Mouse (Mus musculus) heart, postnatal 0 days (tissue): Measurements from ENCODE around the gene Plekha6. TPM values are rescaled to one million over a fixed set of nuclear protein-coding genes. Genes with fewer than 3 reads are reported as not detected.

Source experiments
- ATAC-seq: fragments of 200-750 bp; cut with Nextera tagmentation; 2 replicates; pipeline ENCODE4 v1.8.0; 2017; ENCODE audit warnings: low read depth, moderate number of reproducible peaks, moderate library complexity; ENCODE audit not compliant: insufficient read depth
- DNase-seq: peaks from one replicate; pipeline ENCODE4 v3.0.0-alpha.2; 2016; ENCODE audit warnings: low spot score
- H3K27ac ChIP-seq: fragments of 300-500 bp; sonication (generic); 2 replicates; pipeline ENCODE4 v1.5.1; 2014; ENCODE audit warnings: low read depth, mild to moderate bottlenecking
- H3K27me3 ChIP-seq: fragments of 300-500 bp; sonication (generic); 2 replicates; pipeline ENCODE4 v1.6.1; 2014; ENCODE audit warnings: low read length, mixed read lengths; ENCODE audit not compliant: control insufficient read depth, insufficient read depth
- H3K36me3 ChIP-seq: fragments of 300-500 bp; sonication (generic); replicated peaks from 2 replicates; pipeline ENCODE4 v1.6.1; 2014; ENCODE audit warnings: low read length, mixed read lengths; ENCODE audit not compliant: control insufficient read depth, insufficient read depth
- H3K4me1 ChIP-seq: fragments of 300-500 bp; sonication (generic); 2 replicates; pipeline ENCODE4 v1.6.1; 2014; ENCODE audit warnings: antibody characterized with exemption; ENCODE audit not compliant: control insufficient read depth, insufficient read depth
- H3K4me2 ChIP-seq: fragments of 300-500 bp; sonication (generic); 2 replicates; pipeline ENCODE4 v1.6.1; 2014; ENCODE audit warnings: low read depth, mild to moderate bottlenecking, low read length, moderate library complexity
- H3K4me3 ChIP-seq: fragments of 300-500 bp; sonication (generic); 2 replicates; pipeline ENCODE4 v1.5.1; 2014; ENCODE audit warnings: low read depth, low read length
- H3K9ac ChIP-seq: fragments of 300-500 bp; sonication (generic); replicated peaks from 2 replicates; pipeline ENCODE4 v1.6.1; 2014; ENCODE audit warnings: low read depth, low read length, mixed read lengths
- H3K9me3 ChIP-seq: fragments of 300-500 bp; sonication (generic); replicated peaks from 2 replicates; pipeline ENCODE4 v1.6.1; 2016; ENCODE audit warnings: low read length; ENCODE audit not compliant: control insufficient read depth
- CTCF ChIP-seq: IDR thresholded peaks from 2 replicates; pipeline ENCODE4 v1.5.1; 2016; ENCODE audit warnings: antibody characterized with exemption, control low read depth, low read depth
- EP300 ChIP-seq: IDR thresholded peaks from 2 replicates; pipeline ENCODE4 v1.6.1; 2016; ENCODE audit warnings: antibody characterized with exemption, low read depth
- WGBS: fragments of 180-500 bp; shearing (Covaris S2); extraction: QIAGEN DNeasy Blood & Tissue Kit; methylation state at CpG from one replicate; pipeline ENCODE4 v1.1.7; 2014; 5-methylcytosine and 5-hydroxymethylcytosine counted together
- polyA plus RNA-seq: library from polyadenylated mRNA; unstranded; fragments of >200 nt; fragmentation: Nextera tagmentation; extraction: Ambion mirVana; gene quantifications from 2 replicates; pipeline ENCODE4 v1.2.1, GENCODE M21; 2015
- total RNA-seq: library from RNA; depleted of rRNA; stranded (reverse); fragments of >200 nt; gene quantifications from 2 replicates; pipeline ENCODE4 v1.2.3, GENCODE M21; 2014; ENCODE audit warnings: low replicate concordance

The Plekha6 gene
- total and polyA plus RNA-seq, 2 experiments from 2014 or later, result 7.0 to 36.1 TPM

DNA sequence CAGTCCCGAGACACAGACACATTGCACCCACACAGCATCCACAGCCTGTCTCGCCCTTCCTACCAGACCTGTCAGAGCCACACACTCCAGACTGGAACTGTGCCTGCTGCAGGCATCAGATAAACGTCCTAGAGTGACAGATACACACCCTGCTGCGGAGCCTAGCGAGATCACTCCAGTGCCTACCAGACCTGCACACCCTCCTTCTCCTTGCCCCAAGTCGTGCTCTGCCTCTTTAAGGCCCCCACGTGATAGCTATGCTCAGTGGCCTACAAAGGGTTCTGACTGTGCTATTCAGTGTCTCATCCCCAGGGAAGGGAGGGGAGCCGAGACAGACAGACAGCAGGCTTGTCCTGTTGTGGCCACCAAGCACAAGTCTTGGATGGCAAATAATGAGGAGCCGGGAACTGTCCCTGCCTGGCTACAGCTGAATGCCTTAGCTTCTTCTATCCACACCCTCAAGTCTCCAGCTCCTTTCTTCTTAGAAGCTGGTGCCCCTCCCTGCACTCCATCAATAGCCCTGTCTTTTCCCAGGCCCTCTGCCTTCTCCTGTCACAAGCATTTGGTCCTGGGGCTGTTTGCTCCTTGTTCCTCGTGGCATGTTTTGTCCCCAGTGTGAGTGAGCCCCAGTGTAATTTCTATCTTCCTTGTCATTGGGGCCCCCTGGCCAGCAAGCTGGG is 103.9 kb downstream of the Plekha6 start:
- 29% methylated on average over 10 of the region's 10 CpGs for WGBS
- peaks cover 55% of the 10 kb centered on the region for H3K36me3 ChIP-seq
- no peak overlapping the region for H3K9ac ChIP-seq
- H3K9me3 ChIP-seq, result no peaks in the 10 kb centered on the region
- H3K4me2 ChIP-seq, result no peak overlapping the region
- no peaks in the 10 kb centered on the region for H3K27me3 ChIP-seq
- H3K4me3 ChIP-seq, result no peak overlapping the region
- H3K4me1 ChIP-seq, result no peaks in the 10 kb centered on the region
- H3K27ac ChIP-seq, result no peak overlapping the region
- TF ChIP-seq CTCF (no peak), EP300 (no peak)
- no peak for DNase-seq
- 0 out of 2 replicates have a peak, but pooled peaks have one; percentile 44 for ATAC-seq

DNA sequence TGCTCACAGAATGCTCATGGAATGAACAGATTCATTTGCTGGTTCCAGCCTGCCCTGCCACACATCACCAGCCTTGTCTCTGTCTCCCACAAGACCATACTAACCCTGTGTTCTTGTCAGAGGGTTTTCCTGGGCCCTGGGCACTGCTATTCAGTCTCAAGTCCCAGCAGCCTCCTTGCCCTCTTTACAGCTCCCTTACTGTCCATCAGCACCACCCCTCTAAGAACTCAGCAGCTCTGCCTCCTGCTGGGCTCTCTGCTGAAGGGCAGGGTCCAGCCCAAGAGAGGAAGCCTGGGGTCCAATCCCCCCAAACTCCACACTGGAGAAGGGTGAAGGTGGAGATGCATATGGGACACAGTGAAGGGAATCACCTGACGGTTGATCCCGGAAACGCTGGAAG is 104.5 kb downstream of the Plekha6 start:
- DNase-seq, result no peak
- Histone ChIP-seq H3K4me1 (no peaks in the 10 kb centered on the region), H3K36me3 (peaks cover 55% of the 10 kb centered on the region), H3K9ac (no peak overlapping the region), H3K27ac (no peak overlapping the region), H3K9me3 (no peaks in the 10 kb centered on the region), H3K4me3 (no peak overlapping the region), H3K27me3 (no peaks in the 10 kb centered on the region), H3K4me2 (no peak overlapping the region)
- WGBS, result 79% methylated on average over 3 of the region's 3 CpGs
- ATAC-seq, result no peak; the same call in 1 of the 2 replicates
- TF ChIP-seq CTCF (peak; percentile 63), EP300 (no peak)

- WGBS, result 22% methylated on average over 6 of the region's 6 CpGs
- DNase-seq, result no peak
Measured at GRCm38 (mm10) chr1:133270336-133270735, 106.3 kb downstream of the Plekha6 start.

GRCm38 (mm10) chr1:133274163-133274562 is 110.2 kb downstream of the Plekha6 start:
- no peak for DNase-seq
- H3K4me3 ChIP-seq, result no peak overlapping the region
- no peak overlapping the region for H3K27ac ChIP-seq
- H3K27me3 ChIP-seq, result no peaks in the 10 kb centered on the region
- H3K36me3 ChIP-seq, result peaks cover 57% of the 10 kb centered on the region
- WGBS, result 90% methylated on average over 19 of the region's 19 CpGs
- TF ChIP-seq EP300, result no peak
- TF ChIP-seq CTCF, result no peak
- H3K9me3 ChIP-seq, result no peaks in the 10 kb centered on the region
- H3K9ac ChIP-seq, result no peak overlapping the region
- H3K4me2 ChIP-seq, result no peak overlapping the region
- H3K4me1 ChIP-seq, result no peaks in the 10 kb centered on the region
- no peak for ATAC-seq

More at GRCm38 (mm10) chr1:133270336-133270735, 106.3 kb downstream of the Plekha6 start:
- no peak for ATAC-seq
- Histone ChIP-seq H3K9ac (no peak overlapping the region), H3K27me3 (no peaks in the 10 kb centered on the region), H3K27ac (no peak overlapping the region), H3K4me3 (no peak overlapping the region), H3K4me2 (no peak overlapping the region), H3K4me1 (no peaks in the 10 kb centered on the region), H3K36me3 (peaks cover 66% of the 10 kb centered on the region), H3K9me3 (no peaks in the 10 kb centered on the region)
- TF ChIP-seq CTCF, result no peak
- TF ChIP-seq EP300, result no peak

- DNase-seq, result peak; percentile 44
- Histone ChIP-seq H3K4me3 (no peak overlapping the region), H3K9me3 (no peaks in the 10 kb centered on the region), H3K27me3 (no peaks in the 10 kb centered on the region), H3K27ac (no peak overlapping the region), H3K36me3 (peaks cover 37% of the 10 kb centered on the region), H3K4me2 (no peak overlapping the region), H3K9ac (no peak overlapping the region), H3K4me1 (no peaks in the 10 kb centered on the region)
- TF ChIP-seq EP300, result no peak
- no peak for TF ChIP-seq CTCF
- peak; percentile 76 for ATAC-seq
- 30% methylated on average over 5 of the region's 5 CpGs for WGBS
Measured at GRCm38 (mm10) chr1:133276983-133277382, 113.0 kb downstream of the Plekha6 start.

DNA sequence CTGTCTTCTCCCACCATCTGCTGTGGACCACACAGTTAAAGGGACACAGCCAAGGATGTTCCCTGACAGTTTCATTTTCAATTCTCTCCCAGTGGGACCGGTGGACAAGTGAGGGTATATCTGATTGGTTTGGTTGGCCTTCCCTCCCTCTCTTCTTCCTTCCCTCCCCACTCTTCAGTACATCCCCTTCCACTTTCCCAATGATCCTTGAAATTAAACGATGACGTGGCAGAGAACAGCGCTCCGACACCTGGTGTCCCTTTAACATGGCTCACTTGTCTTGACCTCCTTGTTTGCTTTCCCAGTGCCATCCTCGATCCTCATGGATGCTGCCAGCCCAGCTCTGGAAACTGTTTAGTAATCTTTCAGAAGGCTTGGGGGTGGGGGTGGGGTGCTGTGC is 114.5 kb downstream of the Plekha6 start:
- no peak overlapping the region for H3K9ac ChIP-seq
- H3K4me1 ChIP-seq, result 0 out of 2 replicates have a peak, but pooled peaks cover 9% of the 10 kb centered on the region
- H3K4me2 ChIP-seq, result no peak overlapping the region
- DNase-seq (no peak), ATAC-seq (no peak)
- no peaks in the 10 kb centered on the region for H3K27me3 ChIP-seq
- WGBS, result 77% methylated on average over 6 of the region's 6 CpGs
- H3K36me3 ChIP-seq, result peaks cover 21% of the 10 kb centered on the region
- no peaks in the 10 kb centered on the region for H3K9me3 ChIP-seq
- TF ChIP-seq CTCF (no peak), EP300 (no peak)
- H3K4me3 ChIP-seq, result no peak overlapping the region
- H3K27ac ChIP-seq, result no peak overlapping the region
